Mouse (Mus musculus): Measurements from ENCODE around the gene Dpysl4. TPM values are rescaled to one million over a fixed set of nuclear protein-coding genes. Genes with fewer than 3 reads are reported as not detected.

Gene Dpysl4
- total and polyA plus RNA-seq, 2 experiments from 2014 or later: 164 to 180 TPM

GRCm38 (mm10) chr7:139093124-139093523 is 7.3 kb downstream of the Dpysl4 start:
- H3K36me3 ChIP-seq (ENCODE audit: insufficient read depth, low read length): peaks cover 74% of the 10 kb centered on the region
- TF ChIP-seq CTCF (IDR thresholded peaks at IDR 0.05): no peak
- no peaks in the 10 kb centered on the region for H3K27me3 ChIP-seq (ENCODE audit: insufficient read depth, low read length)
- 93% methylated on average over 5 of the region's 5 CpGs for WGBS
- no peak overlapping the region for H3K4me3 ChIP-seq (ENCODE audit: low read depth, low read length)
- 0 out of 2 replicates have a peak, but pooled peaks cover 4% of the 10 kb centered on the region for H3K4me1 ChIP-seq (ENCODE audit: insufficient read depth, low read length)
- H3K9me3 ChIP-seq (ENCODE audit: low read length): no peaks in the 10 kb centered on the region
- no peak for ATAC-seq (ENCODE audit: low FRiP score)
- H3K4me2 ChIP-seq (ENCODE audit: low read depth, low read length, poor library complexity, severe bottlenecking): no peak overlapping the region
- no peak for DNase-seq (ENCODE audit: low spot score)
- no peak overlapping the region for H3K9ac ChIP-seq (replicated peaks; ENCODE audit: low read length, poor library complexity, severe bottlenecking)
- H3K27ac ChIP-seq (ENCODE audit: low read depth, low read length): no peak overlapping the region

GRCm38 (mm10) chr7:139093781-139094180 is 8.0 kb downstream of the Dpysl4 start:
- 84% methylated on average over 7 of the region's 7 CpGs for whole genome bisulfite sequencing

GRCm38 (mm10) chr7:139094761-139095160 is 9.0 kb downstream of the Dpysl4 start:
- H3K9me3 ChIP-seq (ENCODE audit: low read length): no peaks in the 10 kb centered on the region
- DNase-seq (ENCODE audit: low spot score): no peak
- peaks cover 73% of the 10 kb centered on the region for H3K36me3 ChIP-seq (ENCODE audit: insufficient read depth, low read length)
- H3K4me2 ChIP-seq (ENCODE audit: low read depth, low read length, poor library complexity, severe bottlenecking): no peak overlapping the region
- no peak overlapping the region for H3K4me3 ChIP-seq (ENCODE audit: low read depth, low read length)
- TF ChIP-seq CTCF (IDR thresholded peaks at IDR 0.05): no peak
- ATAC-seq (ENCODE audit: low FRiP score): no peak
- no peaks in the 10 kb centered on the region for H3K4me1 ChIP-seq (ENCODE audit: insufficient read depth, low read length)
- no peak overlapping the region for H3K27ac ChIP-seq (ENCODE audit: low read depth, low read length)
- no peaks in the 10 kb centered on the region for H3K27me3 ChIP-seq (ENCODE audit: insufficient read depth, low read length)
- no peak overlapping the region for H3K9ac ChIP-seq (replicated peaks; ENCODE audit: low read length, poor library complexity, severe bottlenecking)
- 86% methylated on average over 6 of the region's 6 CpGs for WGBS

More at GRCm38 (mm10) chr7:139093781-139094180, 8.0 kb downstream of the Dpysl4 start:
- no peaks in the 10 kb centered on the region for H3K4me1 ChIP-seq (ENCODE audit: insufficient read depth, low read length)
- H3K27me3 ChIP-seq (ENCODE audit: insufficient read depth, low read length): no peaks in the 10 kb centered on the region
- no peak overlapping the region for H3K27ac ChIP-seq (ENCODE audit: low read depth, low read length)
- H3K4me3 ChIP-seq (ENCODE audit: low read depth, low read length): no peak overlapping the region
- H3K36me3 ChIP-seq (ENCODE audit: insufficient read depth, low read length): peaks cover 75% of the 10 kb centered on the region
- H3K9ac ChIP-seq (replicated peaks; ENCODE audit: low read length, poor library complexity, severe bottlenecking): no peak overlapping the region
- ATAC-seq (ENCODE audit: low FRiP score) (no peak), DNase-seq (ENCODE audit: low spot score) (no peak)
- H3K4me2 ChIP-seq (ENCODE audit: low read depth, low read length, poor library complexity, severe bottlenecking): no peak overlapping the region
- TF ChIP-seq CTCF (IDR thresholded peaks at IDR 0.05): no peak
- no peaks in the 10 kb centered on the region for H3K9me3 ChIP-seq (ENCODE audit: low read length)

- Histone ChIP-seq H3K9ac (replicated peaks; ENCODE audit: low read length, poor library complexity, severe bottlenecking) (no peak overlapping the region), H3K27ac (ENCODE audit: low read depth, low read length) (no peak overlapping the region), H3K4me3 (ENCODE audit: low read depth, low read length) (no peak overlapping the region), H3K9me3 (ENCODE audit: low read length) (no peaks in the 10 kb centered on the region), H3K4me2 (ENCODE audit: low read depth, low read length, poor library complexity, severe bottlenecking) (no peak overlapping the region), H3K36me3 (ENCODE audit: insufficient read depth, low read length) (peaks cover 76% of the 10 kb centered on the region), H3K4me1 (ENCODE audit: insufficient read depth, low read length) (no peaks in the 10 kb centered on the region), H3K27me3 (ENCODE audit: insufficient read depth, low read length) (no peaks in the 10 kb centered on the region)
- no peak for DNase-seq (ENCODE audit: low spot score)
- no peak for ATAC-seq (ENCODE audit: low FRiP score)
- 80% methylated on average over 7 of the region's 7 CpGs for WGBS
- TF ChIP-seq CTCF (IDR thresholded peaks at IDR 0.05): no peak
Observed at GRCm38 (mm10) chr7:139095282-139095681, 9.5 kb downstream of the Dpysl4 start.

DNA sequence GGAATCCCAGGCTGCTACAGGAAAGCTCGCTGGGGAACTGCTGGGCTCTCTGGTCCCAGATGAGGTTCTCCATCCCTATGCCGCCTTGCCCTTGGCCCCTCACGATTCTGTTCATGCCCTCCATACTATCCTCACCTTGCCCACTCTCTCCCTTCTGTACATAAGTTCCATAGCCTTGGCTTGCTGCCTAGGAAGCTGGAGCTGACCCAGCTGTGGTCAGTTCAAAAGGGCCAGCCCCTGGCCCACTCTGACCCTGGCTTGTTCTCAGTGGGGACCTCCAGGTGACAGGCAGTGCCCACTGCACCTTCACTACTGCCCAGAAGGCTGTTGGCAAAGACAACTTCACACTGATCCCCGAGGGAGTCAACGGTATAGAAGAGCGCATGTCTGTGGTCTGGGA is 10.6 kb downstream of the Dpysl4 start:
- Histone ChIP-seq H3K9me3 (ENCODE audit: low read length) (no peaks in the 10 kb centered on the region), H3K36me3 (ENCODE audit: insufficient read depth, low read length) (peaks cover 66% of the 10 kb centered on the region), H3K4me2 (ENCODE audit: low read depth, low read length, poor library complexity, severe bottlenecking) (no peak overlapping the region), H3K4me3 (ENCODE audit: low read depth, low read length) (no peak overlapping the region), H3K27me3 (ENCODE audit: insufficient read depth, low read length) (no peaks in the 10 kb centered on the region), H3K9ac (replicated peaks; ENCODE audit: low read length, poor library complexity, severe bottlenecking) (no peak overlapping the region), H3K4me1 (ENCODE audit: insufficient read depth, low read length) (no peaks in the 10 kb centered on the region), H3K27ac (ENCODE audit: low read depth, low read length) (no peak overlapping the region)
- ATAC-seq (ENCODE audit: low FRiP score) (no peak), DNase-seq (ENCODE audit: low spot score) (no peak)
- no peak for TF ChIP-seq CTCF (IDR thresholded peaks at IDR 0.05)
- WGBS: 92% methylated on average over 6 of the region's 6 CpGs

GRCm38 (mm10) chr7:139100531-139101095 is 14.8 kb downstream of the Dpysl4 start:
- no peak for TF ChIP-seq CTCF (IDR thresholded peaks at IDR 0.05)
- Histone ChIP-seq H3K36me3 (ENCODE audit: insufficient read depth, low read length) (peaks cover 32% of the 10 kb centered on the region), H3K4me1 (ENCODE audit: insufficient read depth, low read length) (no peaks in the 10 kb centered on the region), H3K9me3 (ENCODE audit: low read length) (no peaks in the 10 kb centered on the region), H3K27ac (ENCODE audit: low read depth, low read length) (no peak overlapping the region), H3K27me3 (ENCODE audit: insufficient read depth, low read length) (no peaks in the 10 kb centered on the region), H3K9ac (replicated peaks; ENCODE audit: low read length, poor library complexity, severe bottlenecking) (no peak overlapping the region), H3K4me3 (ENCODE audit: low read depth, low read length) (no peak overlapping the region), H3K4me2 (ENCODE audit: low read depth, low read length, poor library complexity, severe bottlenecking) (no peak overlapping the region)
- ATAC-seq (ENCODE audit: low FRiP score) (no peak), DNase-seq (ENCODE audit: low spot score) (no peak)
- whole genome bisulfite sequencing: 68% methylated on average over 12 of the region's 12 CpGs

Measured in midbrain, postnatal 0 days (tissue).